Mouse (Mus musculus): ENCODE data around the gene Slc25a26. TPM values are rescaled to one million over a fixed set of nuclear protein-coding genes. Genes with fewer than 3 reads are reported as not detected.
A peak's percentile ranks its signal among the peaks of the same experiment; 100 is the strongest.

The Slc25a26 gene
- polyA plus RNA-seq, 1 experiment from 2014 or later: 9.3 TPM

GRCm38 (mm10) chr6:94561346-94561745, 61.2 kb downstream of the Slc25a26 start:
- no peaks in the 10 kb centered on the region for H3K36me3 ChIP-seq
- H3K4me3 ChIP-seq: no peak overlapping the region
- no peaks in the 10 kb centered on the region for H3K9me3 ChIP-seq
- H3K27me3 ChIP-seq (ENCODE audit: insufficient read depth, poor library complexity, severe bottlenecking): no peaks in the 10 kb centered on the region
- DNase-seq (ENCODE audit: low spot score): no peak
- peaks cover 5% of the 10 kb centered on the region; the same call in 1 of the 2 replicates for H3K4me1 ChIP-seq (replicated peaks)
- H3K27ac ChIP-seq: no peak overlapping the region
- WGBS: 78% methylated on average over 1 of the region's 1 CpGs

DNA sequence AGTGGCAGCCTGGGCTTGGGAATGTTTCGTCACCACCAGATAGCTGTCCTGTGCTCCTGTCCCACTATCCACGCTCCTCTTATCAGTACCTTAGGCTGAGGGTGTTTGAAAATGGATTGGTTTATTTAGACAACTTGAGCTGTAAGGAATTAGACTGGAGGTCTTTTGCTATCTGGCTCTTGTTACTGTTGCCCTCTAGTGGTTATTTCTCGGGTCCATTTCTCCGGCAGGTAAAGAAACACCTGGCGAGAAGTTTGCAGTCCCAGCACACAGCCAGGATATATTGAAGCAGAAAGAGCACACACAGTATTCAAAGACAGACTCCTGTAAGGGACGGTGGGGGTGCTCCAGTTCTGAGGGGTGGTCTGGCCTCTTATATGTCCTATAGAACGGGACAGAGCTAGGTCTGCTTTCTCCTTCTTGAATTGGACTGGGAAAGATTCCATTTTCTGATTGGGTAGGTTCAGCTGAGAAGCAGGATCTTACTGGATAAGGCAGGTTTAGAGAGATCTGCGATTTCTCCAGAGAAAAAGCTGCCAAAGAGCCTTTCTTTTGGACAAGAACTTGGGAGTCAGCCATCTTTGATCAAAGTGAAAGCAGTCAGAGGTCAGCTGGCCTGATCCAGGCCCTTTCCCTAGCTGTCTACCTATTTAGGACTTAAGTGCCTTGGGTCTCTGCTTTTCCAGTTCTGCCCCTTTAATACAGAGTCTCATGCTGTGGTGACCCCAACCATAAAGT, 63.2 kb downstream of the Slc25a26 start:
- Histone ChIP-seq H3K27ac (no peak overlapping the region), H3K36me3 (no peaks in the 10 kb centered on the region), H3K4me3 (no peak overlapping the region), H3K9me3 (no peaks in the 10 kb centered on the region), H3K4me1 (replicated peaks) (peaks cover 5% of the 10 kb centered on the region; the same call in 1 of the 2 replicates), H3K27me3 (ENCODE audit: insufficient read depth, poor library complexity, severe bottlenecking) (no peaks in the 10 kb centered on the region)
- DNase-seq (ENCODE audit: low spot score): no peak
- WGBS: 64% methylated on average over 8 of the region's 8 CpGs

DNA sequence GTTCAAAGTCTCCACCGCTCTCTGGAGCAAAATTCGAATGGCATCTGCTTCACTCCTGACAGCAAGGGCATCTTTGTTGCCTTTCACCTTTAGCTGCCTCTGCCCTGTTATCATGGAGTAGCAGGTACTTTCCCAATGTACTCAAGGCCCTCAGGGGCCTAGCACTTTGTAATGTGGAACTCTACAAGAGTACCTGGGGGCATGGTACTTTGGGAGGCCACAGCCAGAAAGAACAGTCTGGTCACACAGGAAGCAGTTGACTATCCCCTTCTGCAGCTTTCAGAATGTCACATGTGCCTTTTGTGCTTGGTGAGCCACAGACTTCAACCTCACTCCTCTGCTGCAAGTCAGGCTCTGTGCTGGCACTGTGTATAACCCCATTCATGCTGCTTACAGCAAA, 65.6 kb downstream of the Slc25a26 start:
- Histone ChIP-seq H3K27ac (no peak overlapping the region), H3K27me3 (ENCODE audit: insufficient read depth, poor library complexity, severe bottlenecking) (no peaks in the 10 kb centered on the region), H3K9me3 (no peaks in the 10 kb centered on the region), H3K4me3 (no peak overlapping the region), H3K4me1 (replicated peaks) (peaks cover 5% of the 10 kb centered on the region; the same call in 1 of the 2 replicates), H3K36me3 (no peaks in the 10 kb centered on the region)
- DNase-seq (ENCODE audit: low spot score): no peak
- WGBS: 90% methylated on average over 2 of the region's 2 CpGs

- H3K36me3 ChIP-seq: no peaks in the 10 kb centered on the region
- H3K4me1 ChIP-seq (replicated peaks): peaks cover under 1% of the 10 kb centered on the region; the same call in 1 of the 2 replicates
- H3K27ac ChIP-seq: no peak overlapping the region
- no peak overlapping the region for H3K4me3 ChIP-seq
- 89% methylated on average over 2 of the region's 2 CpGs for WGBS
- DNase-seq (ENCODE audit: low spot score): no peak
- H3K9me3 ChIP-seq: 0 out of 2 replicates have a peak, but pooled peaks cover 7% of the 10 kb centered on the region
- no peaks in the 10 kb centered on the region for H3K27me3 ChIP-seq (ENCODE audit: insufficient read depth, poor library complexity, severe bottlenecking)
Observed at GRCm38 (mm10) chr6:94568040-94568439, 67.9 kb downstream of the Slc25a26 start.

- H3K4me1 ChIP-seq (replicated peaks): peaks cover 51% of the 10 kb centered on the region
- no peak for DNase-seq (ENCODE audit: low spot score)
- no peak overlapping the region for H3K4me3 ChIP-seq
- no peaks in the 10 kb centered on the region for H3K27me3 ChIP-seq (ENCODE audit: insufficient read depth, poor library complexity, severe bottlenecking)
- WGBS: 47% methylated on average over 9 of the region's 9 CpGs
- 0 out of 2 replicates have a peak, but pooled peaks cover 7% of the 10 kb centered on the region for H3K9me3 ChIP-seq
- no peaks in the 10 kb centered on the region for H3K36me3 ChIP-seq
- H3K27ac ChIP-seq: peak overlapping the region; percentile 86
Observed at GRCm38 (mm10) chr6:94575526-94576166, 75.5 kb downstream of the Slc25a26 start.

GRCm38 (mm10) chr6:94577991-94578390, 77.9 kb downstream of the Slc25a26 start:
- 0 out of 2 replicates have a peak, but pooled peaks cover under 1% of the 10 kb centered on the region for H3K9me3 ChIP-seq
- H3K4me1 ChIP-seq (replicated peaks): peaks cover 56% of the 10 kb centered on the region
- H3K27me3 ChIP-seq (ENCODE audit: insufficient read depth, poor library complexity, severe bottlenecking): no peaks in the 10 kb centered on the region
- H3K27ac ChIP-seq: peak overlapping the region; percentile 86
- DNase-seq (ENCODE audit: low spot score): peak; percentile 64
- no peak overlapping the region for H3K4me3 ChIP-seq
- no peaks in the 10 kb centered on the region for H3K36me3 ChIP-seq
- 37% methylated on average over 8 of the region's 8 CpGs for WGBS

- H3K27me3 ChIP-seq (ENCODE audit: insufficient read depth, poor library complexity, severe bottlenecking): no peaks in the 10 kb centered on the region
- DNase-seq (ENCODE audit: low spot score): no peak
- H3K4me1 ChIP-seq (replicated peaks): peaks cover 37% of the 10 kb centered on the region
- no peaks in the 10 kb centered on the region for H3K9me3 ChIP-seq
- no peaks in the 10 kb centered on the region for H3K36me3 ChIP-seq
- H3K4me3 ChIP-seq: no peak overlapping the region
- no peak overlapping the region for H3K27ac ChIP-seq
- WGBS: 91% methylated on average over 9 of the region's 9 CpGs
Observed at GRCm38 (mm10) chr6:94582055-94582454, 81.9 kb downstream of the Slc25a26 start.

DNA sequence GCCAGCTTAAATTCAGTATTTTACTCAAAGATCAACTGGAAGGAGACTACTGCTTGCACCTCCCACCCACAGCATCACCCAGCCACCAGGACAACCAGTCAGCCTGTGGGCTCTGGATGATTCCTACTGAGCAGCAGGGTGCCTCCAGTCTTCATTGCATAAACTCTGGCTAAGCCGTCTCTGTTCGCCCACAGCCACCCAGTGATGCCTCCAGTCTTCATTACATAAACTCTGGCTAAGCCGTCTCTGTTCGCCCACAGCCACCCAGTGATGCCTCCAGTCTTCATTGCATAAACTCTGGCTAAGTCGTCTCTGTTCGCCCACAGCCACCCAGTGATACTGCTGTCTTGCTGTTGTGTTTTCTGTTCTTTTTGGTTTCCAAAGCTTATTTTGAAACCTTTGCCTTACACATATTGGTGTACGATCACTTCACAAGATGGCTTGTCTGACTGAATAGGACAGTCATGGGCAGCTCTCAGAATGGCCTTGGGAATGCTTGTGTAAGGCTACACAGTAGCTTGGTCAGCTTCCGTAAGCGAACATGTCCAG, 84.1 kb downstream of the Slc25a26 start:
- no peak overlapping the region for H3K27ac ChIP-seq
- peaks cover 16% of the 10 kb centered on the region for H3K4me1 ChIP-seq (replicated peaks)
- DNase-seq (ENCODE audit: low spot score): no peak
- H3K9me3 ChIP-seq: no peaks in the 10 kb centered on the region
- H3K4me3 ChIP-seq: no peak overlapping the region
- H3K36me3 ChIP-seq: no peaks in the 10 kb centered on the region
- WGBS: 96% methylated on average over 9 of the region's 9 CpGs
- no peaks in the 10 kb centered on the region for H3K27me3 ChIP-seq (ENCODE audit: insufficient read depth, poor library complexity, severe bottlenecking)

GRCm38 (mm10) chr6:94584976-94585375, 84.8 kb downstream of the Slc25a26 start:
- WGBS: 90% methylated on average over 4 of the region's 4 CpGs
- Histone ChIP-seq H3K36me3 (no peaks in the 10 kb centered on the region), H3K4me3 (no peak overlapping the region), H3K4me1 (replicated peaks) (peaks cover 16% of the 10 kb centered on the region), H3K27me3 (ENCODE audit: insufficient read depth, poor library complexity, severe bottlenecking) (no peaks in the 10 kb centered on the region), H3K9me3 (no peaks in the 10 kb centered on the region), H3K27ac (no peak overlapping the region)
- no peak for DNase-seq (ENCODE audit: low spot score)

DNA sequence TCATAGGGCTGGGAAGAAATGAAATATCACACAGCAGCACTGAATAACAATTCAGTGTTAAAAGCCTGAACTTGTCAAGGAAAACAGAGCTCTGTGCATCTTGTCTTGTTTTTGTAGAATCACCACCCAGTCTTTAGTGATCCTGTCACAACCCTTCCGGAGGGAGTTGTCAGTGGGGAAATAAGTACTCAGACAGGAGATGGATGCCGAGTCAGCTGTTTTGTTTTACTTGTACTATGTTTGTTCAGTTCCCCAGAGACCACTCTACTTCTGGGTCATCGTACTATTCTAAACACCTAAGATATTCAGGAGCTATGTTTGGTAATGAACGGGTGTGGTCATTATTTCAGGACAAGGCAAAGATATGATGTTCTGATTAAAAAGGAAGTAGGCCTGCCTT, 88.2 kb downstream of the Slc25a26 start:
- Histone ChIP-seq H3K9me3 (no peaks in the 10 kb centered on the region), H3K4me3 (no peak overlapping the region), H3K27ac (no peak overlapping the region), H3K36me3 (no peaks in the 10 kb centered on the region), H3K27me3 (ENCODE audit: insufficient read depth, poor library complexity, severe bottlenecking) (no peaks in the 10 kb centered on the region), H3K4me1 (replicated peaks) (peaks cover 18% of the 10 kb centered on the region)
- no peak for DNase-seq (ENCODE audit: low spot score)
- 86% methylated on average over 4 of the region's 4 CpGs for WGBS

DNA sequence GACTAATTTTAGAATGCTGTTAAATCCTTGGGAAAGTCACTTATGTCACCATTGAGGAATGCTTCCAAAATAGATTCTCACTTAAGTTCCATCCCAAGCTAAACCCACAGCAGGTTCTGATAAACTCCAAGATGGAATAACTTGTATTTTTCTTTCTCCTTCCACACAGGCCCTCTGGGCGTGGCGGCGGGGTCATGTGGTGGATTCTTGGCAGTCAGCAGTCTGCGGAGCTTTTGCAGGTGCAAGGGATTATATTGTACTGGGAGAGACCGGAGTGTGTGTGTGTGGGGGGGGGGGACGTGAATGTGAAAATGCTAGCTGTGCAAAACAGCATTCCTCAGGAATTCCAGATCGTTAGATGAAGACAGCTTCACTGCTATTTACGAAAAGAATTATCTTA, 92.1 kb downstream of the Slc25a26 start:
- Histone ChIP-seq H3K4me1 (replicated peaks) (peaks cover 28% of the 10 kb centered on the region), H3K9me3 (no peaks in the 10 kb centered on the region), H3K27ac (no peak overlapping the region), H3K36me3 (no peaks in the 10 kb centered on the region), H3K27me3 (ENCODE audit: insufficient read depth, poor library complexity, severe bottlenecking) (no peaks in the 10 kb centered on the region), H3K4me3 (no peak overlapping the region)
- WGBS: 55% methylated on average over 8 of the region's 8 CpGs
- DNase-seq (ENCODE audit: low spot score): no peak

DNA sequence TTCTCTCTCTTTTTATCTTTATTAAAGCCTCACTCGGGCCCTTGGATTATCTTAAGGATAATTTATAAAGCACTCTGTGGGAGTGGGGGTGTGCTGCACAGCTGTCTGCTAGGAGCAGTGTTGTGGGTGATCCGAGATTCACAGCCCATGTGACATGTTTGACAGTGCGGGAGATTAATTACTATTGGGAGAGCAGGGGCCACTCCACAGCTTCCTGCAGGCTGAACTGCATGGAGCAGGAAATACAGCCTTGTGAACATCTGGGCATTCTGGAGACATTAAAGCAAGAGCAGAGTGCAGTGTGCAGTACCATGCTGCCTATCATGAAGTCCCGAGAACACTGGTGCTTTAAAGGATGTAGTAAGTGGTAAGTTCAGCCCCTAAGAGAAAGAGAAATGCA, 92.6 kb downstream of the Slc25a26 start:
- Histone ChIP-seq H3K9me3 (no peaks in the 10 kb centered on the region), H3K36me3 (no peaks in the 10 kb centered on the region), H3K27ac (peak overlapping the region; percentile 53; the same call in 1 of the 2 replicates), H3K27me3 (ENCODE audit: insufficient read depth, poor library complexity, severe bottlenecking) (no peaks in the 10 kb centered on the region), H3K4me1 (replicated peaks) (peaks cover 31% of the 10 kb centered on the region), H3K4me3 (no peak overlapping the region)
- WGBS: 43% methylated on average over 4 of the region's 4 CpGs
- no peak for DNase-seq (ENCODE audit: low spot score)

DNA sequence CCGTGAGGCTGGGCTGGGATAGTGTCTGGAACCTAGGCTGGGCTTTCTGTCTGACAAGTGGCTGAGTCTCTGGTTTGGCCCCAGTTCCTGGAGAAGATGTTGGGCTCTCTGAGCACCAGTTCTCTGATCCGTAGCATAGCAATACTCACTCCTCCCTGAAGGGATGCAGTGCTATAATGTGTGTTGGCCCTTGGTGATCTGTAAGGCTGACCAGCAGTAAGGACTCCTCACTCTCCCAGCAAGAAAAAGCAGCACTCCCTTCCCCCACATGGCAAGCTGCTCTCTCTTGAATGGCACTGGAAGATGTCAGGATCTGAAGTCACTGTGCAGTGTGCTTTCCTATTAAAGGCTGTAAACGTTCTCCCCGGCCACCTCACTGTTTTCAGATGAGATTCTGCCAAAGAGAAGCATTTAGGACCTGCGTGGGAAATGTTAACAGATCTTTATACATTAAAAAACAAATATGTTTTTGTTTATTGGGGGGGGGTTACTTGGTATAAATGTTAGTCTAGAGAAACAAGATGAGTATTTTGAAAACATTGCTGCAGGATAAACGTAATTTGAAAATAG, 94.0 kb downstream of the Slc25a26 start:
- Histone ChIP-seq H3K27ac (peak overlapping the region; percentile 37; the same call in 1 of the 2 replicates), H3K36me3 (0 out of 2 replicates have a peak, but pooled peaks cover 3% of the 10 kb centered on the region), H3K4me1 (replicated peaks) (peaks cover 36% of the 10 kb centered on the region), H3K4me3 (no peak overlapping the region), H3K9me3 (no peaks in the 10 kb centered on the region), H3K27me3 (ENCODE audit: insufficient read depth, poor library complexity, severe bottlenecking) (no peaks in the 10 kb centered on the region)
- 78% methylated on average over 6 of the region's 6 CpGs for WGBS
- DNase-seq (ENCODE audit: low spot score): peak; percentile 2

All from hindbrain, embryonic 10.5 days (tissue).